Mouse (Mus musculus) spleen, embryonic (tissue): ENCODE measurements around the gene Rad9a.

Source experiments
- CTCF ChIA-PET: fragments of 350-600 bp; sonication (Branson Sonifier 250); formaldehyde crosslinking; loops from one replicate; lab custom pipeline; 2022; lab: Charles Lee

The Rad9a gene

DNA sequence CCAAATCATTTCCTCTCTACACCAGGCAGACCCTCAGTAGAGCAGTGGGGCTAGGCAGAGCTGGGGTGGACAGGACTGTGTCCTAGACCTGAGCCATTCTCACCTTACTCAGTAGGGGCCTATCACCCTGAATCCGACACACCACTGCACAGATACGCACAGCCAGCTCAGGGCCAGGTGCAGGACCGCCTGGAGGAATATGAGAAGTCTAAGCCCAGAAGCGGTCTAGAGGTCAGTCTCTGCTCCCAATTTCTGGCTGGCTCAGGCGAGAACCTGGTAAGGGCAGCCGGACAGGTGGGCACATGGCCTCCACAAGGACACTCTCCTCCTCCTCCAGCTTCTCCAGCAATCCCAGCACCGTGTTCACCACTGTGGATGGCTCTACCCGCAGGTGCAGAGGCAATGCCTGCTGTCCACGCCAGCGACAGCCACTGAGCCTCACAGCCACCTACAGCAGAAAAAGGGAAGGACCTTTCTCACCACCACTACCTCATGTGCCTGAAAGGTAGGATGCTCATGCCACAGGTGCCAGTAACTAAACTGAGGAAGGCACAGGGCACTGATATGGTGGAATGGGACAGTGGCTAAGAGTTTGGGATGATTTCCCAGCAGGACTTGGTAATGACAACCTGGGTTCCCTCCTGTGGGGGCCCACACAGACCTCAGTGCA lies 30.6 kb downstream of the Rad9a start:
- CTCF ChIA-PET, result no interaction called here

DNA sequence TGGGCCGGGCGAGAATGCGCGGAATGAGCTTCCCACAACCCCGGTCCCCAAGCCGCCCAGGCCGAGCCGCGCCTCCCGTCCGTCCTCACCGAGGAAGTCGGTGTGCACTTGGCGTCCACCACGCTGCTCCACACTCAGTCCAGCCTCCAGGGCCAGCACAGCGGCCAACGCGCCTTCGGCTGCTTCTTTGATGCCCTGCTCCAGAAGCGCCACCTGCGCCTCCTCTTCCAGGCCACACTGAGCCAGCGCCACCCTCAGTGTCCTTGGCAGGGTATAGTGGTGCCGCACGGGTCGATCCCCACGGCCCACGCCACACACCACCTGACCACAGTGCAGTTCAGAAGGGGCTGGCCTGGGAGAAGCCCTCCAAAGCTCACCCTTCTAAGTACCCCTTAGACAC lies 31.7 kb downstream of the Rad9a start:
- CTCF ChIA-PET, result no interaction called here

DNA sequence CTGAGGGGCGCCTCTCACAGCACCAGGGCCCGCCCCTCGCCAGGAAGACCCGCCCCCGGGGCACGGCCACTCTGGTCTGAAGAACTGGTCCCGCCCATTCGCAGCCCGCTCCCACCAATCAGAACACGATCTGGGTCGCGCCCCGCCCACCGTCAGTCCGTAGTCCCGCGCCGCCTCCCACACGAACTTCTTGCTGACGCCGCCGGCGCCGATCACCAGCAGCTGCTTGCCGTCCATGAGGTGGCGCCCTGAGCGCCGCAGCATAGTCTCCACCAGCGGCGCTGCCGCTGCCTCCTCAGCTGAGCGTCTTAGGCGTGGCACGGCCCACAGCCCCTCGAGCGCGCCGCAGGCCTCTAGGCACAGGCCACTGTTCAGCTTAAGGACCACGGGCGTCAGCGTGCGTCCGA lies 32.1 kb downstream of the Rad9a start:
- CTCF ChIA-PET, result interaction anchor here (0.7 to 0.8 kb wide), 2 partner anchors 14 to 27 kb away, joined by 3 read pairs; no protein-coding TSS in a partner anchor

DNA sequence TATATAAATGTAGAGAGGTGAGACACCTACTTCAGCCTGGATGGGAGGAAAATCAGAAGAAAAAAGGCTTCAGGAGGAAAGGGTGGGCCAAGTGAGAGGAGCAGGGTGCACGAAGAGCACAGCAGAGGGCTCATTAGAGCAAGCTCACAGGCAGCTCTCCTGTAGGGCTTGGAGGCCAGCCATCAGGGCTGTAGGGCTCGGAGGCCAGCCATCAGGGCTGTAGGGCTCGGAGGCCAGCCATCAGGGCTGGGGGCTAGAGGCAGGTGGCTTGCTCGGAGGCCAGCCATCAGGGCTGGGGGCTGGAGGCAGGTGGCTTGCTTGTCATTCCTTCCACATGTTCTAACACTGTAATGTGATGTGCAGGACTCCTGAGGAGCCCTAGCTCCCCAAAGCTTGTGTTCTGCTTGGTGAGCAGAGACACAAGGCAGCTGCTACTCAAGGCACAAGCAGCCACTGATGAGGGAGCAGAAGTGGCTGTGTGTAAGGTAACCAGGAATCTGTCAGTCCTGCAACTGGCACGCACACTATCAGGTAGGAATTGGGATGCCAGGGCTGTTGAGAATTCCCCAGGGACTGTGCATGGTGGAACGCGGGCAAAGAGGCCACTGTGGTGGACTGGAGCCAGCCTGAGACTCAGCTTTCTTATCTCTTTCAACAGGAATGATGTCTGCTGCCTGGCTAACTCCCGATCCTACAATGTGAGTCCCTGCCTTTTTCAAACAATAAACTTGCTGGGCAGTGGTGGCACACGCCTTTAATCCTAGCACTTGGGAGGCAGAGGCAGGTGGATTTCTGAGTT lies 34.6 kb downstream of the Rad9a start:
- CTCF ChIA-PET, result no interaction called here

DNA sequence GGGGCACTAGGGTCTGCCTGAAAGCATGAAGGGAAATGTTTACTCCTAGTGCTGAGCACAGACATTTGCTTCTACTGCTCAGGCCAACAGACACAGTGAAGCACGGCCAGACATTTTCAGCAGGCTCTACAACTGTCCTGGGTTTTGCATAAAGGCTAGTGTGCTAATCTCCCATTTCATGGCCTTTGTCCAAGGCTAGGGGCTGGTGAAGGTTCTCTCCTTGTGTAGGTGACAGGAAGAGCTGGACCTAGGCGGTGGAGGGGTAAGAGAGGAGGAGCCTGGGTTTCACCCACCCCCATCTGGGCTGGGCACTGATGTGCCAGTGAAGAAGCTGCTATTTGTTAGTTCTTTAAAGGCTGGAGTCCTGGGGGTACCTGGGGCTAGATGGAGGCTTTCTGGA lies 36.7 kb downstream of the Rad9a start:
- CTCF ChIA-PET, result interaction anchor here (0.7 kb wide), 1 partner anchor 583 kb away, joined by 4 read pairs; no protein-coding TSS in a partner anchor

DNA sequence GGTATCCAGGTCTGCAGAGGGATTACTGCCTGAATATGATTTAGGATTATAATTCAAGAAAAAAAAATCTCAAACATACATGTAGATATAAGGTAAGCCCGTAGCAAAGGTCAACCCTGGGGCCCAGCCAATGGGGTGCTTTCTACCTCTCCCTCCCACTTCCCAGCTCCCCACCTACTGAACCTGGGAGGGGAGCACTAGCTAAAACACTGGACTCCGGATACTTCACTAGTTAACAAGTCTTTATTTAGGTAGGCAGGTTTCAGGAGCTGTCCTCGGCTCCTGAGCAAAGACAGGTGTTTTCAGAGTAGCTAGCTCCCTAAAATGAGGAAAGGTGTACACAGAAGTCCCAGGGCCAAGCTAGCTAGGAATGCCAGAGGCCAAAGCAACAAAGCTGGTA lies 37.4 kb downstream of the Rad9a start:
- CTCF ChIA-PET, result no interaction called here

DNA sequence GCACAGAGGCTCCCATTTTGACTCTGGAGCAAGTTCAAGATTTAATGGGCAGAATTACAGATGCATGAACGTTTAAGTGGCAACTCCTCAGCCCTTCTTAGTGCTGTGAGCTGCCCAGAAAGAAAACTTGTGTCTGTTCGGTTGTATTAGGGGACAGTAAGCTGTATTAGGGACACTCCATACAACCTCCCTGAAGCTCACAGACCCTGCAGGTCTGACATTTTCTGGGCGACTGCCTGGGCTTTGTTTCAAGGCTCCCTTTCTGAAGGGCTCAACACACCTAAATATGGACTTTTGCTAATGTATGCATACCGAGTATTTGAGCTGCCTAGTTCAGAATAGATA lies 37.9 kb downstream of the Rad9a start:
- CTCF ChIA-PET, result no interaction called here

DNA sequence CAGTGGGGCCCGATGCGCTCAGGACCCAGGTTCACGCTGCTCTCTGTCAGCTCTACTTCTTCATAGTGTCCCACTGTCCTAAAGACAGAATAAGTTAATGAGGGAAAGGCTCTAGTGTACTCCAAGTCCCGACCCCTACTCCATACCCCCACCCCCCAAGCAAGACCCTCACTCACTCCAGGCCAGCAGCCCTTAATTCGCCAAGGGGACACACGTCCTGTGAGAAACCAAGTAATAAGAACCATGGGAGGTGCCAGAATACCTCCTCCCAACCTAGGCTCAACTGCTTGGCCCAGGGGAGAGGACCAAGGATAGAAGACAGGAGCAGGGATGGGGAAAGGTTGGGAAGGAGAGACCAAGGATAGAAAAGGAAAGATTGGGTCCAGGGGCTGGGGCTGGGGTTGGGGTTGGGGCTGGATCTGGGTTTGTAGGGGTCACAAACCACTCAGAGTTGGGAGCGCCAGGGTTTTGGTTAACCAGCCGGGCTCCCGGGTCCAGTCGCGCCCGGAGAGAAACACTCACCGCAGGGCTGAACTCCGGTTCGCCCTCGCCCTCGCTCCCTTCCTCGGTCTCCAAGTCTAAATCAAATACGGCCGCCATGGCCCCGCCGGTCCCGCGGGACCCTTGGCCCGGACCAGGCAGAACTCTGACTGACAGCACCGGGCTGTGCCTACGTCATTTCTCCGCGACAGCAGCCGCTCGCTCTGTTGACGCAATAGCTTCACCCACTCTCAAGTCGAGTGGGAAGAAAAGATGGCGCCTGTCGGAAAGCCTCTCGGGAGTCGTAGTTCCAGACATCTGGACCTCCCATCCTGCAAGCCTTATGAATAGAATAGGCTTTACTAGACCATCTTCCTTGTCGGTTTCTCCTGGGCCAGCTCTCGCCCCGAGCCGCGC lies 38.6 kb downstream of the Rad9a start, which contains the start of gene Rps6kb2:
Gene Rps6kb2 (minus strand): TSS at position 709 of the 897 bp plus-strand sequence.
- CTCF ChIA-PET, result interaction anchor here (0.6 kb wide), 1 partner anchor 59 kb away, joined by 3 read pairs; no protein-coding TSS in a partner anchor

DNA sequence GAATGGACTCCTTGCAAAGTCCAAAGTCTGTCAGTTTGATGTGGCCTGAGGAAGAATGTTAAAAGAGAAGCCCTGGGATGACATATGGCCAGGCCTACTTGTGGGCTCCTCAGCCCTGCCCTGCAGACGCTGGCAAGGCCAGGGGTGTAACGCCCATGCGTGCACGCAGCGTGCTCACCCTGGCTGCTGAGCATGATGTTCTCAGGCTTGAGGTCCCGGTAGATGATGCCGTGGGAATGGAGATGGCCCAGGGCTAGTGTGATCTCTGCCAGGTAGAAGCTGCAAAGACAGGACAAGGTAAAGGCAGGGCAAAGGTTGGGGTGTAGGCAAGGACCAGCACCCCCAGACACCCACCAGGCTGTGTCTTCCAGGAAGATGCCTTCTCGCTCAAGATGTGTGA lies 42.4 kb downstream of the Rad9a start:
- CTCF ChIA-PET, result no interaction called here

DNA sequence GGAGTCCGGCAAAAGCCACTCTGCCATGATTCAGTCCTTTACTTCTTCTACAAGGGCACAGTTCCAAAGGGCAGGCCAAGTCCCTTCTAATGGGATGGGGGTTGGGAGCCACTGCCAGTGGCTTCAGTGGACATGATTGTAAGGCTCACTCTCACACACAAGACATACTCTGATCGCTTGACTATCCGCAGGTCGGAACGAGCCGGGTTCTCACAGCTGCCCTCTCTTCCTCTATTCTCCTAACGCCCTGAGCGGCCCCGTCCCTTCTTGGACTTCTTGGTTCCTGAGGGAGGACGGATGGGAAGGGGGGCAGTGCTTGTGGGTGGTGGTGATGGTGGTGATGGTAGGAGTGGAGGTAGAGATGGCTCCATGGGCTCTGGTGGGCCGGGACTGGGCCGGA lies 44.7 kb downstream of the Rad9a start:
- CTCF ChIA-PET, result interaction anchor here (1.0 kb wide), 1 partner anchor 17 kb away, joined by 3 read pairs; the partner anchor contains the start of gene Gpr152

DNA sequence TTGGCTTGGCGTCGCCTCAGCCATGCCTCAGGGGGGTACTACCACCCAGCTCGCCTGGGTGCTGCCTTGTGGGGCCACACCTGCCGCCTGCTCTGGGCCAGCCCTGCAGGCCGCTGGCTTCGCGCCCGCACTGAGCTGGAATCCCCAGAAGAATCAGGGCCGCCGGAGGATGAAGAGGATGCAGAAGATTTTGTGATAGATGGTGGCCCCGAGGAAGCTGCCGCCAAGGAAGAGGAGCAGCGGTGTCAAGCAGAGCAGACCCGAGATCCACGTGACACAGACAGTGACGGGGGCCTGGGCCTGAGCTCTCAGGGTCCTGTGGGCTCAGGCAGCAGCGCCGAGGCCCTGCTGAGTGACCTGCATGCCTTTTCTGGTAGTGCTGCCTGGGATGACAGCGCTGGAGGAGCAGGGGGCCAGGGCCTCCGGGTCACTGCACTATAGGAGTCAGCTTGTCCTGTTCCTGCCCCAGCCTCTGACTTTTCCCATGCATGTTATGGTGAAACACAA lies 45.3 kb downstream of the Rad9a start:
- CTCF ChIA-PET, result interaction anchor here (0.6 to 1.0 kb wide), 2 partner anchors 16 to 58 kb away, joined by 3 read pairs; partner anchors contain the start of genes Clcf1 and Gpr152

DNA sequence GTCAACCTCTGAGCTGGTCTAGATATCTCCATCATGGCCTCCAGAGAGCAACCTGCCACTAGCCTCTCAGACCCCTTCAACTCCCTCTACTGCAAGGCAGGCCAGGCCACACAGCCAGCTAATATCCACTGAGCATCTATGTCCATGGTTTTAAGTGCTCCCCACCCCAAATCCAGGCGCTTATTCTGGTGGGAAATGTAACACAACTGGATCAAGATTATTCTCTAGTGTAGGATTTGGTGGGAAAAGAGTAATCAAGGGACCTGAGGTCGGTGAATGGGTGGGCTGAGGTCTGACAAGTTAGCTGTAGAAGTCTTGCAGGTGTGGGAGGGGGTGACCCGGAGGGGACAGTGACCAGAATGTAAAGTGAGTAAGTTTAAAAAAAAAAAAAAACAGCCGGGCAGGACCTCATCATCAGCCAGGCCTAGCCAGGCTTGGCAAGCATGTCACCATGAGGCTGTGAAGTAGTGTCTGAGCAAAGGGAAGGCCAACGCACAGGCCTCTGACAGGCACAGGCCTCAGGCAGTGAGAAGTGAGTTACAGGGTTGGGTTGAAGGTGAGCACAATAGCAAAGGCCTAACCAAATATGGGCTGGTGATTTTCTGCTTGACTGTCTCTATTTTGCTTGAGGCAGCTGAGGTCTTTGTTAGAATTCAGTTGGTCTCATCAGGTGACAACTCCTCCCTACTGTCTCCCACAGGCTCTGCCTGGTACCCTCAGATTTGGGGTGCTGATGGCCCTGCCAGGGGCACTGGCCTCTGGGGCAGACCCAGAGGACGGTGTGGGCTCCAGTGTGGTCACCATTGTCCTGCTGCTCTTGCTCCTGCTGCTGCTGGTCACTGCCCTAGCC lies 46.0 kb downstream of the Rad9a start:
- CTCF ChIA-PET, result interaction anchor here (0.6 to 0.7 kb wide), 4 partner anchors 21 to 535 kb away, joined by 3 read pairs; partner anchors contain the start of gene Clcf1

DNA sequence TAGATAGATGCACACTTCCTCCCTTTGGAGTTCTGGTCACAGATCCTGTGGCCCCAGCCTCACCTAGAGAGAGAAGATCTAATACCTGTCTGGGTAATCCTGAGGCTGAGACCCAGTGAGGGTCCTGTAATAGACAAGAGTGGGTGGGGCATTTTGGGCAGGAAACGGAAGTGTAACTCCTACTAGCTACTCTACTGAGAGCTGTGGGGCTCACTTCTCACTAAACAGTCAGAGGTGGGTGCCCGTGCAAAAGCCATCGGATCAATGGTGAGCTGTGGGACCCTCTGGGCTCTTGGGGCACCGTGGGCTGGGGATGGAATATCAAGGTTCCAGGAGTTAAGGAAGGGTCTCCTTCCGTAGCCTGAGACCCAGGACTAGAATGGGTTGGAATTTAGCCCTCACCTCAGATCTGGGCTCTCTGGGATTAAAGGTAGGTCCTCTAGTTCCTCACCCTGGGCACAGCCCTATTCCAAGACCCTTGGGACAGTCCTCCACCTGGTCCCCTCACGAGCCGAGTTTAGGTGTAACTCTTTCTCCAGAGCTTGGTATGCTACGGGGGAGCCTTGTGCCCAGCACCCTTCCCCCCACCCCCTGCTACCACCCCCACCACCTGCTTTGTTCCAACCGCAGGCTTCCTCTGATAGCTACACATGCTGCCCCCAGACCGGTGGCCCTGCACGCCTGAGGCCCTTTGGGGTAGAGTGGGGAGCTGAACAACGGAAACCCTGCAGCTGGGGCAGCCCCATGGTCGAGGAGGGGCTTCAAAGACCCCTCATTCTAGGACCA lies 46.8 kb downstream of the Rad9a start:
- CTCF ChIA-PET, result interaction anchor here (0.6 to 1.1 kb wide), 4 partner anchors 31 to 534 kb away, joined by 3 to 7 read pairs (median 4); partner anchors contain the start of gene Ppp1ca

DNA sequence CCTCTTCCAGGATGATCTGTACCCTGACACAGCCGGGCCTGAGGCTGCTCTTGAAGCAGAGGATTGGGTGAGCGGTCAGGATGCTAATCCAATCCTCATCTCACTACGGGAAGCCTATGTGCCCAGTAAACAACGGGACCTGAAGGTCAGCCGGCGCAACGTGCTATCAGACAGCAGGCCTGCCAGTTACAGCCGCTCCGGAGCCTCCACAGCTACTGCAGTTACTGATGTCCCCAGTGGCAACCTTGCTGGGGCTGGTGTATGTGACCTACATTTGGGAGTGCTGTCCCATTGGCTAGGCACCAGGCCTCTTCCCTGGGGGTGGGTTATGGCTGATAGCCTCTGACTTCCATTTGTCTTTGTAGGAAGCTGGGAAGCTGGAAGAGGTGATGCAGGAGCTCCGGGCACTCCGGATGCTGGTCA lies 48.2 kb downstream of the Rad9a start, which contains the start of gene Ptprcap:
Gene Ptprcap (plus strand): TSS at position 373 of the 423 bp plus-strand sequence.
- CTCF ChIA-PET, result interaction anchor here (1.1 kb wide), 1 partner anchor 39 kb away, joined by 5 read pairs; the partner anchor contains the start of gene Ppp1ca

DNA sequence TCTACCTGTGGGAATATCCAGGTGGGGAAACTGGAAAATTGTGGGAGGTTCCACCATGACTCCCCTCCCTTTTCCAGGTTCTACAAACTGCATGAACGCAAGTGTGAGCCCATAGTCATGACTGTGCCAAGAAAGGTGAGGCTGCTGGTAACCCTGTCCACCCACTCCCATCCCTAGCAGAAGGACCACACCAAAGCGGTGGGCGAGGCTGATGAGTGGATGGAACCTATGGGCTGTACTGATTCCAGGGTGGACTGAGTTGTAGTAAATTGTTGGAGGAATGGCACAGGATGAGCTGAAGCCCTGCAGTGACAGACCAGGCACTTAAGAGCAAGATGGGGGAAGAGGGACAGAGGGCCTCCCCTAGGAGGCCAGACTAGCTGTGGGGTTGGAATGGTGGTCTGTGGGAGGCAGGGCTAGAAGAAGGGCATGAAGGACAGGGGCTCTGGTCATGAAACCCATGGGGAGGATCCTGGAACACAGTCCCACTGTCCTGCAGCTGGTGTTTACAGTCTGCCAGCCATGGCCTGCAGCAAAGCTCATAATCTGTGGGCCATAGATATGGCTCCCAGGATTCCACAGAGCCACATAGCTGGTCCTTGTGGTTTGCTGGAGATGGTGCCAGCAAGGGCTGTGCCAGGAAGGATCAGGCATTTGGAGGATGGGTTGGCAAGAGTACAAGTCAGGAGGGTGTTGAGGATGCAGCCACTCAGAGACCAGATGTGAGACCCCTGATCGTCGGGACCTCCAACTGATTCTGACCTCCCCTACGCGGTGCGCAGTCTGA lies 48.8 kb downstream of the Rad9a start:
- CTCF ChIA-PET, result no interaction called here

DNA sequence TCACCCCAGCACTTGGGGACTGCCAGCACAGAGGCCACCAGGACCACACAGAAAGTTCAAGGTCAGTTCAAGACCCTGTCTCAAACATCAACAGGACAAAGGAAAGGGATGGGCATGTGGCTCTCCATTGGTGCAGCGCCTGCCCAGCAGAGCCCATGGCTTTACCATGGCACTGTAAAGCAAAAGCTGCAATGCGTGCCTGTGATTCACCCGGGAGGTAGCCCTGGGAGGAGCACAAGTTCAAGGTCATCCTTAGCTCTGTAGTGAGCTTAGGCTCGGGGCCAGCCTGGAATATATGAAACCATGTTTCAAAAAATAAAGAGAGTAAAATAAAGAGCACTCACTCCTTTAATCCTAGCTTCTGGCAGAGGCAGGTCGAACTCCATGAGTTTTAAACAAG lies 49.6 kb downstream of the Rad9a start:
- CTCF ChIA-PET, result no interaction called here

DNA sequence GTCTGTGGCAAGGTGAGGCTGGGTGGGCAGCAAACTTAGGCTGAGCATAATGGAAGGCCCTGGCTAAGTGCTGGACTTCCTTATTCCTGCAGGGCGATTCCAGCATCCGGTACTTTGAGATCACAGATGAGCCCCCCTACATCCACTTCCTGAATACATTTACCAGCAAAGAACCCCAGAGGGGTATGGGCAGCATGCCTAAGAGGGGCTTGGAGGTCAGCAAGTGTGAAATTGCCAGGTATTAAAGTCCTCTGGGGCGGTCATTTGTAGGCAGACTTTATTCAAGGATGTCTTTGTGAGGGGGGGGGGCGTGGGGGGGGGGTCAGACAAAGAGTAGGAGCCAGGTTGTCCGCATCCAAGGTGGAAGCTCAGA lies 50.0 kb downstream of the Rad9a start:
- CTCF ChIA-PET, result no interaction called here
